Mouse (Mus musculus): ENCODE data around the gene Xpot.

DNA sequence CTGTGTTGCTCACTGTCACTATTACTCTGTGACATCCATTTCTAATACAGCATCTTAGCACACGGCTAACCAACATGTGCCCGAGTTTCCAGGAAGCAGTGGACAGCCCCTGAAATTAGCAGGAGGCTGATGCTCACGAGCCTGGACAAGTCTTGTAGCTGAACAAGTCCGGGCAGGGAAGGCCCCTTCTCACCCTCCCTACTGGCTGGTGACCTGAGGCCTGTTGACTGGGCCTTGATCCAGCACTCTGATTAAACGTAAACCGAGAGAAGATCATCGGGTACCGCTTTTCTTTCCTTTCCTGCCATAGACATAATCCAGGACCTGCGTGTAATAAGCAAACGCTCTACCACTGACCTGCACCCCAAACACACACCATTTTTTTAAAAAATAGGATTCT lies 18.0 kb downstream of the Xpot start:
- TF ChIP-seq ZNF384 (IDR thresholded peaks at IDR 0.05; ENCODE audit: low read depth, low read length), result no peak
- TF ChIP-seq HCFC1 (IDR thresholded peaks at IDR 0.05; ENCODE audit: borderline replicate concordance, insufficient read depth, low read length), result no peak
- TF ChIP-seq MAFK (IDR thresholded peaks at IDR 0.05; ENCODE audit: insufficient read depth, low read depth, low read length), result no peak
